In the genomic region with DNA sequence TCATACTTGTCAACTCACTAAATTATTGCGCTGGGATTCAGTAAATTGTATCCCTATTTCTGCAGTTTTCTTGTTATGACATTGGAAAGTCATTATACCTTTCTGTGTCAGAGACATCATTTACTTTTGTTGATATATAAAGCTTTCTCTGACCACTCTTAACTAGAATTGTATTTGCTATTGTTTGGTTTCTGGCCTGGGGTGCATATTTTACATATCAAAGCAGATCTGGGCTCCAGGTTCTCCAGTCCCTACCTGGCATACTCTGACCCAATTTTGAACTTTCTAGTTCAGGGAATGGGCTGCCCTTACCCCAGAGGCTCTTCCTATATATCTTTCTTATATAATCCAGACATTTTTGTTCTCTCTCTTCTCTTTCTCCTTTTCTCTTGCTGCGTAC, we compare ENCODE assay signal across 26 mouse cellular contexts.
"Had no signal": no experiment of that assay in that cellular context is flagged by ENCODE, and none has a peak within 500 bp of the region (broad histone marks: within the 10 kb centered on the region; RNA-seq: fewer than 3 reads in every experiment).

No protein-coding gene starts in this region.

- ATAC-seq: hindbrain, postnatal 0 days; intestine, embryonic 16.5 days had no signal

- DNase-seq: gastrocnemius, postnatal 14 days; gastrocnemius, postnatal 36 days; heart, adult 11 months; heart, adult 2 months; heart, postnatal 14 days; heart, postnatal 36 days; kidney, adult 11 months; kidney, adult 2 months; kidney, adult 9 months; kidney, postnatal 14 days; kidney, postnatal 36 days; layer of hippocampus, adult 9-11 months; layer of hippocampus, postnatal 36 days; liver; liver, embryonic 13.5 days had no signal

- H3K27ac ChIP-seq: heart, adult 2 months; heart, embryonic 13.5 days; heart, embryonic 15.5 days; hindbrain, embryonic 12.5 days; hindbrain, embryonic 15.5 days; hindbrain, postnatal 0 days; kidney, embryonic 15.5 days; kidney, postnatal 0 days; limb, embryonic 10.5 days; limb, embryonic 12.5 days; liver, embryonic 13.5 days; liver, embryonic 15.5 days had no signal

- H3K9me3 ChIP-seq: heart, embryonic 13.5 days; heart, embryonic 15.5 days; hindbrain, embryonic 15.5 days; kidney, embryonic 15.5 days; limb, embryonic 10.5 days; limb, embryonic 12.5 days; liver, embryonic 13.5 days; liver, embryonic 15.5 days had no signal

- H3K4me3 ChIP-seq: heart, adult 2 months; heart, embryonic 13.5 days; heart, embryonic 15.5 days; hindbrain, embryonic 12.5 days; hindbrain, embryonic 15.5 days; kidney, embryonic 15.5 days; limb, embryonic 10.5 days; limb, embryonic 12.5 days; liver, embryonic 13.5 days; liver, embryonic 15.5 days had no signal

- H3K4me1 ChIP-seq: heart, embryonic 13.5 days; heart, embryonic 15.5 days; hindbrain, embryonic 12.5 days; hindbrain, embryonic 15.5 days; kidney, embryonic 15.5 days; limb, embryonic 10.5 days; limb, embryonic 12.5 days; liver, embryonic 13.5 days; liver, embryonic 15.5 days had no signal

- H3K36me3 ChIP-seq: heart, embryonic 13.5 days; heart, embryonic 15.5 days; hindbrain, embryonic 12.5 days; hindbrain, embryonic 15.5 days; kidney, embryonic 15.5 days; limb, embryonic 10.5 days; limb, embryonic 12.5 days; liver, embryonic 13.5 days; liver, embryonic 15.5 days had no signal

- H3K9ac ChIP-seq: heart, embryonic 13.5 days; heart, embryonic 15.5 days; hindbrain, embryonic 12.5 days; hindbrain, embryonic 15.5 days; kidney, embryonic 15.5 days; limb, embryonic 12.5 days; liver, embryonic 13.5 days; liver, embryonic 15.5 days had no signal
